Mouse (Mus musculus) embryonic facial prominence, embryonic 11.5 days (tissue): ENCODE results near the gene Cyp3a25. TPM values are rescaled to one million over a fixed set of nuclear protein-coding genes. Genes with fewer than 3 reads are reported as not detected.
"Not testable (repeated sequence)": the region's sequence is repeated elsewhere in the genome, so short reads cannot be mapped to it uniquely, and the experiment has no call there.

Source experiments
- ATAC-seq: fragments of 200-750 bp; cut with Nextera tagmentation; replicated peaks from 2 replicates; pipeline ENCODE4 v1.8.0; 2017; ENCODE audit warnings: low read depth; ENCODE audit not compliant: insufficient number of reproducible peaks, low FRiP score, low TSS enrichment
- DNase-seq: peaks from one replicate; pipeline ENCODE4 v3.0.0-alpha.2; 2015; ENCODE audit warnings: low spot score
- H3K27ac ChIP-seq: fragments of 300-500 bp; sonication (generic); replicated peaks from 2 replicates; pipeline ENCODE4 v1.5.1; 2014; ENCODE audit warnings: mild to moderate bottlenecking, low read depth, low read length, control low read depth
- H3K27me3 ChIP-seq: fragments of 300-500 bp; sonication (generic); 2 replicates; pipeline ENCODE4 v1.6.1; 2014; ENCODE audit warnings: mild to moderate bottlenecking, low read length, moderate library complexity, mixed read lengths; ENCODE audit not compliant: control insufficient read depth, insufficient read depth
- H3K36me3 ChIP-seq: fragments of 300-500 bp; sonication (generic); replicated peaks from 2 replicates; pipeline ENCODE4 v1.6.1; 2014; ENCODE audit warnings: low read depth, mild to moderate bottlenecking, low read length, moderate library complexity, mixed read lengths; ENCODE audit not compliant: control insufficient read depth, insufficient read depth
- H3K4me1 ChIP-seq: fragments of 300-500 bp; sonication (generic); 2 replicates; pipeline ENCODE4 v1.6.1; 2014; ENCODE audit warnings: low read length, mixed read lengths; ENCODE audit not compliant: control insufficient read depth, insufficient read depth
- H3K4me2 ChIP-seq: fragments of 300-500 bp; sonication (generic); 2 replicates; pipeline ENCODE4 v1.6.1; 2014; ENCODE audit warnings: low read depth, mild to moderate bottlenecking, control low read depth, low read length, moderate library complexity
- H3K4me3 ChIP-seq: fragments of 300-500 bp; sonication (generic); 2 replicates; pipeline ENCODE4 v1.5.1; 2014; ENCODE audit warnings: low read depth, low read length, control low read depth
- H3K9ac ChIP-seq: fragments of 300-500 bp; sonication (generic); replicated peaks from 2 replicates; pipeline ENCODE4 v1.6.1; 2014; ENCODE audit warnings: mild to moderate bottlenecking, control low read depth, low read length
- H3K9me3 ChIP-seq: fragments of 300-500 bp; sonication (generic); replicated peaks from 2 replicates; pipeline ENCODE4 v1.6.1; 2016; ENCODE audit warnings: mild to moderate bottlenecking, low read length, inconsistent platforms, mixed read lengths; ENCODE audit not compliant: control insufficient read depth
- WGBS: fragments of 180-500 bp; shearing (Covaris S2); extraction: QIAGEN DNeasy Blood & Tissue Kit; methylation state at CpG from one replicate; pipeline ENCODE4 v1.1.7; 2014; 5-methylcytosine and 5-hydroxymethylcytosine counted together
- polyA plus RNA-seq: library from polyadenylated mRNA; unstranded; fragments of >200 nt; fragmentation: Nextera tagmentation; extraction: Ambion mirVana; gene quantifications from 2 replicates; pipeline ENCODE4 v1.2.1, GENCODE M21; 2014

The Cyp3a25 gene
- not detected in 2 replicates for polyA plus RNA-seq

- DNase-seq, H3K9ac ChIP-seq, ATAC-seq, H3K4me2 ChIP-seq, H3K4me3 ChIP-seq, H3K36me3 ChIP-seq, H3K27ac ChIP-seq, H3K4me1 ChIP-seq, H3K9me3 ChIP-seq, H3K27me3 ChIP-seq: not testable (repeated sequence)
- 72% methylated on average over 1 of the region's 1 CpGs for WGBS
These were observed at the start of gene Cyp3a25 for GRCm38 (mm10) chr5:146009509-146009908. TSS of gene Cyp3a25 (minus strand) at chr5:146009618.

- Histone ChIP-seq H3K9ac (no peak overlapping the region), H3K9me3 (no peaks in the 10 kb centered on the region), H3K4me3 (no peak overlapping the region), H3K27me3 (no peaks in the 10 kb centered on the region), H3K4me1 (no peaks in the 10 kb centered on the region), H3K4me2 (no peak overlapping the region), H3K27ac (no peak overlapping the region), H3K36me3 (no peaks in the 10 kb centered on the region)
- WGBS, result 58% methylated on average over 4 of the region's 4 CpGs
- DNase-seq (no peak), ATAC-seq (no peak)
These were observed 11.7 kb upstream of the Cyp3a25 start for GRCm38 (mm10) chr5:146021136-146021535.

- H3K9me3 ChIP-seq, result no peaks in the 10 kb centered on the region
- no peak overlapping the region for H3K4me3 ChIP-seq
- ATAC-seq (no peak), DNase-seq (no peak)
- H3K4me1 ChIP-seq, result no peaks in the 10 kb centered on the region
- no peaks in the 10 kb centered on the region for H3K36me3 ChIP-seq
- H3K27ac ChIP-seq, result no peak overlapping the region
- no peak overlapping the region for H3K9ac ChIP-seq
- WGBS, result 76% methylated on average over 5 of the region's 5 CpGs
- H3K27me3 ChIP-seq, result no peaks in the 10 kb centered on the region
- no peak overlapping the region for H3K4me2 ChIP-seq
These were observed 8.9 kb upstream of the Cyp3a25 start for GRCm38 (mm10) chr5:146018275-146018674.

GRCm38 (mm10) chr5:146011251-146011650 lies 1.8 kb upstream of the Cyp3a25 start:
- Histone ChIP-seq H3K9me3 (no peaks in the 10 kb centered on the region), H3K9ac (no peak overlapping the region)
- WGBS, result 77% methylated on average over 1 of the region's 1 CpGs

GRCm38 (mm10) chr5:145967080-145967479 lies 42.3 kb downstream of the Cyp3a25 start:
- no peak for DNase-seq
- Histone ChIP-seq H3K4me3 (no peak overlapping the region), H3K4me1 (no peaks in the 10 kb centered on the region), H3K27me3 (no peaks in the 10 kb centered on the region), H3K36me3 (no peaks in the 10 kb centered on the region), H3K27ac (no peak overlapping the region), H3K9ac (no peak overlapping the region), H3K4me2 (no peak overlapping the region), H3K9me3 (no peaks in the 10 kb centered on the region; the same call in 1 of the 2 replicates)
- ATAC-seq, result no peak

More at GRCm38 (mm10) chr5:146011251-146011650, 1.8 kb upstream of the Cyp3a25 start:
- Histone ChIP-seq H3K27me3 (no peaks in the 10 kb centered on the region), H3K4me2 (no peak overlapping the region), H3K36me3 (no peaks in the 10 kb centered on the region), H3K27ac (no peak overlapping the region), H3K4me3 (no peak overlapping the region), H3K4me1 (no peaks in the 10 kb centered on the region)
- ATAC-seq (no peak), DNase-seq (no peak)

Other genes starting within 250 kb of the Cyp3a25 start
- not detected in 2 replicates for gene Cyp3a44, start 203.7 kb downstream of the Cyp3a25 start, polyA plus RNA-seq
- gene Cyp3a11, start 129.7 kb downstream of the Cyp3a25 start, polyA plus RNA-seq, result not detected in 2 replicates
- gene Cyp3a59, start 69.6 kb upstream of the Cyp3a25 start, polyA plus RNA-seq, result not detected in 2 replicates
- not detected in 2 replicates for gene Gm5565, start 150.9 kb upstream of the Cyp3a25 start, polyA plus RNA-seq
- not detected in 2 replicates for gene Gm6309, start 161.1 kb upstream of the Cyp3a25 start, polyA plus RNA-seq
- gene 1700001J03Rik, start 175.7 kb upstream of the Cyp3a25 start, polyA plus RNA-seq, result not detected in 2 replicates
- 23.7 and 29.2 TPM in 2 replicates for gene Rnf6, start 211.9 kb upstream of the Cyp3a25 start, polyA plus RNA-seq
- gene Cdk8, start 221.6 kb upstream of the Cyp3a25 start, polyA plus RNA-seq, result 33.8 and 39.0 TPM in 2 replicates